Mouse (Mus musculus): ENCODE data around the gene Higd2a.

Higd2a gene

DNA sequence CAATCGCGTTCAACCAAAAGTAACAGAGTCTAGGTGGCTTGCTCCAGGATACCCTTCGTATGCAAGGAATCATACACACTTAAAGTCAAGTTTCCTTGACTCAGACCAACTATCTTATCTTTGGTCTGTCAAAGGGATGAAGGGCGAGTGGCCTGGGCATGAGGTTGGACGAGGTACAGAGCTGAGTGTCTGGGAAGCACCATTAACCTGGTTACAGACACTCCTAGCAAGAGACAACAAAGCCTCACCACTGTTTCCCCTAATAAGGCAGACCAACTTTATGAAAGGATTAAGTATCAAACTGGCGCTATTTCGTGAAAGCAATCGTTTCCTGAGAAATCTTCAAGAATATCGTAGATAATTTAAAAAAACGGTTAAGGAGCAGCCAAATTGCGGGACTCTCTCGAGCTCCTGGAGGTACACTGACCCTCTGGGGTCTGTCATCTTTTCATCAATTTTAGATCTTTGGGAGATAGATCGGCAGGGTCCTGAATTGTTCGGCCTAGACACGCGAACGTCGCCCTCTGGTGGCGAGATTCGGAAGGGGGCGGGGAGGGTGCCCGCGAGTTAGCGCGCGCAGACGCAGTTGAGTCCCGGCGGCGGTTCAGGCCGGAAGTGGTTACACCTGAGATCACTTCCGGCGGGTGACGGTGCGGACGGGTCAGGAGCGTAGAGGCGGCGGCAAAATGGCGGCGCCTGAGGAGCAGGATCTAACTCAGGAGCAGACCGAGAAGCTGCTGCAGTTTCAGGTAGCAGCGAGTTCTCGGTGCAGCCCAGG lies 31.3 kb downstream of the Higd2a start, which contains the start of gene Faf2:
Faf2 (plus strand) TSS at position 630 of the 778 bp plus-strand sequence.
- in situ Hi-C loops (cut with MboI, MseI) = no loop called here

DNA sequence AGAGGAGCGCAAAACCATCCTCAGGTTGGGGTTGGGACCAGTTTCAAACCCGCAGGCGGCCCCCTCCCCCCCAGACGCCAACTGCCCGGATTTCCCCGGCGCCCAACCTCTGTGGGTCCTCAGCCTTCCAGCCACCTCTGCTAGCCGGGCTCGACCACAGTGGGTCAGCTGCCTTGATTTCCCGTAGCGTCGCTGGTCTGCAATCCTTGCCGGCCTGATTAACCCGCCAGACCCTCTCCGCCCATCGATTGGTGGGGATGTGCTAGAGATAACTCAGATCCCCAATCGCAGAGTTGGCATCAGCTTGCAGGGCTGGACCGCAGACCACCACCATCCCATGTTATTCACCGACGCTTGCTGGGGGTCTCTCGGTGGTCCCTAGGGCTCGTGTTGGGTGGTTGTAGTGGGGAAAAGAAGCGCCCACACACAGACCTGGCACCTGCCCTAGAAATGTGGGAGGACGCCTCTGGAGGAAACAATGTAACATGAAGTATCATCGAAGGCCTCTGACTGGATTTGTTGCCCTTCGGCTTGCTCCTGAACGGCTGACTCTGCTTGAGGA lies 32.0 kb downstream of the Higd2a start:
- in situ Hi-C loops (cut with MboI, MseI) = no loop called here

DNA sequence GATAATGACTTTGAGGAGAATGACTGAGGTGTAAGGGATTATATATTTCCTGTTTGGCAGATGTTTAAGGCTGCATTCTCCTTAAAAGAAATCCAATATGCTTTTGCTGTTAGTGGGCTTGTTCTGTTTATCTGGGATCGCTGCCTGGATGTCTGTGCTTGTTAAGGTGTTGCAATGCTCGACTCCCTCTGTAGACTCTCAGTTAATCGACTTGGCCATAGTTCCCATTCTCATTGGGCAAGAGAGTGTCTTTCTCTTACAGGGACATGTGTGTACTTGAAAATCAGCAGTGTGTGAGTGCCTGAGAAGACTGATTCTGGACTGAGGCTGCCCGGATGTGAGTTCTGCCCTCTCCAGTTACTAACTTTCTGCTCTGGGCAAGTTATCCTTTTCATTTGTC lies 39.1 kb downstream of the Higd2a start:
- in situ Hi-C loops (cut with MboI, MseI) = no loop called here

DNA sequence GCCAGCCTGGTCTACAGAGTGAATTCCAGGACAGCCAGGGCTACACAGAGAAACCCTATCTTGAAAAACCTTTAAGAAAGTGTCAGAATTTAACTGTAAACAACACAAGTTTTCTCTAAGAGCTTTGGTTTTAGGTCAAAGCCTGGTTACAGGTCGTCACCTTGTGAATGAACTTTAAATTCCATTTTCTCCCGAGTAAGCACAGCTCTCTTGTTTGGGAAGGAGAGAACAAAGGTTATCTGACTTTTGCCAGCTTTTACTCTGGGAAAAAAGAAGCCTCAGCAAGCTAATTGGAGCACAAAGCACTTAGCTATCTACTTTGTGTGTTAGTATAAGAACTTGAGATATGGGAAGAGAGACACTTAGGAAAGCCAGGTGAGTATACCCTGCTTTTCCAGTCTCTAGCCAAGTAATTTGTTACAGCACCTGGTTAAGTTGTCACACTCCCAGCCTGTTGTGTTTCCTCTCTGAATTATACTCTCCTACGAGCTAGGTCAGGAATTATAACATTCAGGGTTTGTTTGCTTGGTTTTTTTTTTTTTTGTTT lies 42.8 kb downstream of the Higd2a start:
- in situ Hi-C loops (cut with MboI, MseI) = no loop called here

DNA sequence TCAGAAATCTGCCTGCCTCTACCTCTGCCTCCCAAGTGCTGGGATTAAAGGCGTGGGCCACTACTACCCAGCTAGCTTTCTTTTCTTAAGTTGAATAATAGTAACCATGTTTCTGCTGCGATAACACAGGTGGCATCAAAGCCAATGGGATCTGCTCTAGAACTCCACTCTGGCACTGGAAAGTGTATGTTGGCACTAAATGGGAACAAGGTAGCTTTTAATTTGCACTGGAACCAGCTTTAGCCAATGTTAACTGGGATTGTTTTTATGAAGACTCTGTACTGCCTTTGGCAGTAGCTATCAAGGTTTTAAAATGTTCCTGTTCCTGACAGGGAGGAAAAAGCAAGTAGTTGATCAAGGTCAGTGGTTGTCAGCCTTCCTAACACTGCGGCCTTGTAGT lies 45.0 kb downstream of the Higd2a start:
- in situ Hi-C loops (cut with MboI, MseI) = no loop called here
